Mouse (Mus musculus) erythroblast, embryonic 14.5 days (primary cell): Measurements from ENCODE around the gene Ppara. TPM values are rescaled to one million over a fixed set of nuclear protein-coding genes. Genes with fewer than 3 reads are reported as not detected.

ENCODE experiments used
- H3K27me3 ChIP-seq: 2 replicates; pipeline ENCODE4 v1.6.1; 2012; ENCODE audit warnings: inconsistent platforms; ENCODE audit not compliant: control insufficient read depth
- H3K36me3 ChIP-seq: 2 replicates; pipeline ENCODE4 v1.6.1; 2012; ENCODE audit warnings: mild to moderate bottlenecking, inconsistent platforms; ENCODE audit not compliant: control insufficient read depth
- H3K4me1 ChIP-seq: 2 replicates; pipeline ENCODE4 v1.6.1; 2012; ENCODE audit warnings: inconsistent platforms; ENCODE audit not compliant: control insufficient read depth
- H3K4me3 ChIP-seq: replicated peaks from 2 replicates; pipeline ENCODE3; 2012; ENCODE audit warnings: moderate library complexity, mild to moderate bottlenecking, inconsistent platforms
- H3K9me3 ChIP-seq: 2 replicates; pipeline ENCODE4 v1.6.1; 2012; ENCODE audit warnings: low read length, inconsistent platforms, mixed read lengths; ENCODE audit not compliant: control insufficient read depth
- GATA1 ChIP-seq: IDR thresholded peaks from 2 replicates; pipeline ENCODE4 v1.6.1; 2012; ENCODE audit warnings: low read length, inconsistent platforms, mixed read lengths
- TAL1 ChIP-seq: IDR thresholded peaks from 3 replicates; pipeline ENCODE4 v1.6.1; 2012; ENCODE audit warnings: low read length, inconsistent platforms, mixed read lengths
- polyA plus RNA-seq: library from polyadenylated mRNA; stranded (reverse); fragments of >175 nt; gene quantifications from 2 replicates; pipeline ENCODE4 v1.2.3, GENCODE M21; 2012

Ppara gene
- polyA plus RNA-seq, 1 experiment = not detected

GRCm38 (mm10) chr15:85694379-85694778 is 40.4 kb upstream of the Ppara start:
- H3K4me3 ChIP-seq = no peak overlapping the region
- no peak for TF ChIP-seq TAL1
- no peak for TF ChIP-seq GATA1
- H3K36me3 ChIP-seq = no peaks in the 10 kb centered on the region
- H3K27me3 ChIP-seq = no peaks in the 10 kb centered on the region
- no peaks in the 10 kb centered on the region for H3K9me3 ChIP-seq
- no peaks in the 10 kb centered on the region for H3K4me1 ChIP-seq

GRCm38 (mm10) chr15:85695304-85695703 is 39.5 kb upstream of the Ppara start:
- no peaks in the 10 kb centered on the region for H3K4me1 ChIP-seq
- H3K9me3 ChIP-seq = no peaks in the 10 kb centered on the region
- no peak for TF ChIP-seq GATA1
- TF ChIP-seq TAL1 = no peak
- no peak overlapping the region for H3K4me3 ChIP-seq
- H3K27me3 ChIP-seq = no peaks in the 10 kb centered on the region
- H3K36me3 ChIP-seq = no peaks in the 10 kb centered on the region

- H3K4me1 ChIP-seq = no peaks in the 10 kb centered on the region
- H3K4me3 ChIP-seq = no peak overlapping the region
- H3K9me3 ChIP-seq = no peaks in the 10 kb centered on the region
- no peak for TF ChIP-seq TAL1
- TF ChIP-seq GATA1 = no peak
- H3K36me3 ChIP-seq = no peaks in the 10 kb centered on the region
- H3K27me3 ChIP-seq = no peaks in the 10 kb centered on the region
Observed at GRCm38 (mm10) chr15:85698345-85699034, 36.3 kb upstream of the Ppara start.

- Histone ChIP-seq H3K9me3 (no peaks in the 10 kb centered on the region), H3K36me3 (no peaks in the 10 kb centered on the region), H3K27me3 (no peaks in the 10 kb centered on the region), H3K4me3 (no peak overlapping the region), H3K4me1 (no peaks in the 10 kb centered on the region)
- TF ChIP-seq GATA1 (no peak), TAL1 (no peak)
Observed at GRCm38 (mm10) chr15:85699452-85699851, 35.3 kb upstream of the Ppara start.

- Histone ChIP-seq H3K36me3 (no peaks in the 10 kb centered on the region), H3K27me3 (no peaks in the 10 kb centered on the region), H3K9me3 (no peaks in the 10 kb centered on the region), H3K4me3 (no peak overlapping the region), H3K4me1 (no peaks in the 10 kb centered on the region)
- no peak for TF ChIP-seq TAL1
- no peak for TF ChIP-seq GATA1
Observed at GRCm38 (mm10) chr15:85699862-85700501, 34.8 kb upstream of the Ppara start.

GRCm38 (mm10) chr15:85700716-85701115 is 34.1 kb upstream of the Ppara start:
- TF ChIP-seq GATA1 (no peak), TAL1 (no peak)
- H3K36me3 ChIP-seq = no peaks in the 10 kb centered on the region
- no peaks in the 10 kb centered on the region for H3K4me1 ChIP-seq
- H3K27me3 ChIP-seq = no peaks in the 10 kb centered on the region
- no peaks in the 10 kb centered on the region for H3K9me3 ChIP-seq
- H3K4me3 ChIP-seq = no peak overlapping the region

DNA sequence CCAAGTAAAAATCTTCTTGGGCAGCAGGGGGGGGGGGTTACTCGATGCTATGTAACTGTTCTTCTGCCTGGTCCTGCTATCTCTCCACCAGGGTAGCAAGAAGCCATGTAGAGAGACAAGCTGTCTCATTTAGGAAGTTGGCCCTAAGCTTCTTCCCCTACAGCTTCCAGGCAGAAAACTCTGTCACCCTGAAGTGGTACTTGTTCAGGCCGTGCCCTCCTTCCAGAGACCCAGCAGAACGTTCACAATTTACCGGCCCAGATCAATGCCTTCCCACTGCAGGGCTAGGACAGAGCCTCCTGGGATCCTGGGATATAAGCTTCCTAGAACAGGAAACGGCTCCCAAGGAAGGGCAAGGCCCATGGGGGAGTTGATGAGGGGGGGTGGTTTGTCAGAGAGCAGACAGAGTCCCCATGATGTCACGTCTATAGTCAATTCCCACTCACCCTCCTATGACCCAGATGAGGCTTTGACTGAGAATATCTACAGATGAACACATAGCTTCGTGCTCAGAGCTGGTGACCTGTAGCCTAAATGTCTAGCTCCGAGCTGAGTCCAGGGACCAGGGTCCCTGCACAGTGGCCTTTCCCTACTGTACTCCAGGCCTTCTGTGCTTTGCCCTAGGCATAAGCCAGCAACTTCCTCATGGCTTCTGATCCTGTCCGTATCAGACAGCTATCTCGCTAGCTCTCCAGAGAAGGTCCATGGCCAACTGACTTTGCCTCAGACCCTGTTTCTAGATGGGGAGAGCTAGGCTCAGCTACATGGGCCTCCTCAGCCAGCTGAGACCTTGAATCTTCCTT is 33.5 kb upstream of the Ppara start:
- no peaks in the 10 kb centered on the region for H3K36me3 ChIP-seq
- H3K27me3 ChIP-seq = no peaks in the 10 kb centered on the region
- no peaks in the 10 kb centered on the region for H3K4me1 ChIP-seq
- H3K4me3 ChIP-seq = no peak overlapping the region
- no peaks in the 10 kb centered on the region for H3K9me3 ChIP-seq
- TF ChIP-seq TAL1 (no peak), GATA1 (no peak)

- TF ChIP-seq TAL1 (no peak), GATA1 (no peak)
- H3K36me3 ChIP-seq = no peaks in the 10 kb centered on the region
- no peak overlapping the region for H3K4me3 ChIP-seq
- no peaks in the 10 kb centered on the region for H3K9me3 ChIP-seq
- no peaks in the 10 kb centered on the region for H3K27me3 ChIP-seq
- no peaks in the 10 kb centered on the region for H3K4me1 ChIP-seq
Observed at GRCm38 (mm10) chr15:85702411-85702951, 32.3 kb upstream of the Ppara start.

- H3K36me3 ChIP-seq = no peaks in the 10 kb centered on the region
- H3K4me1 ChIP-seq = no peaks in the 10 kb centered on the region
- no peak for TF ChIP-seq TAL1
- no peak for TF ChIP-seq GATA1
- no peaks in the 10 kb centered on the region for H3K9me3 ChIP-seq
- H3K27me3 ChIP-seq = no peaks in the 10 kb centered on the region
- no peak overlapping the region for H3K4me3 ChIP-seq
Observed at GRCm38 (mm10) chr15:85703194-85703641, 31.6 kb upstream of the Ppara start.
